Mouse (Mus musculus) layer of hippocampus, adult 9-10 months (tissue): ENCODE data around the gene Atrx.

Experiments
- DNase-seq: peaks from one replicate; pipeline ENCODE4 v3.0.0; 2022; ENCODE audit warnings: low spot score

Atrx gene

GRCm38 (mm10) chrX:105767177-105767764 lies 161.9 kb downstream of the Atrx start:
- no peak for DNase-seq

- no peak for DNase-seq
These were observed 163.2 kb downstream of the Atrx start for GRCm38 (mm10) chrX:105766013-105766412.

GRCm38 (mm10) chrX:105765005-105765706 lies 164.0 kb downstream of the Atrx start:
- DNase-seq: no peak

- no peak for DNase-seq
These were observed 164.8 kb downstream of the Atrx start, which contains the start of gene Fgf16 for GRCm38 (mm10) chrX:105764162-105765004. Fgf16 (plus strand) TSS chrX:105764279.

- DNase-seq: no peak
These were observed 165.6 kb downstream of the Atrx start for GRCm38 (mm10) chrX:105763612-105764011.

GRCm38 (mm10) chrX:105762847-105763527 lies 166.2 kb downstream of the Atrx start:
- no peak for DNase-seq
